Mouse (Mus musculus) spleen, embryonic (tissue): ENCODE data around the gene Clpp.

Experiments
- CTCF ChIA-PET: fragments of 350-600 bp; sonication (Branson Sonifier 250); formaldehyde crosslinking; loops from one replicate; lab custom pipeline; 2022; lab: Charles Lee

The Clpp gene

DNA sequence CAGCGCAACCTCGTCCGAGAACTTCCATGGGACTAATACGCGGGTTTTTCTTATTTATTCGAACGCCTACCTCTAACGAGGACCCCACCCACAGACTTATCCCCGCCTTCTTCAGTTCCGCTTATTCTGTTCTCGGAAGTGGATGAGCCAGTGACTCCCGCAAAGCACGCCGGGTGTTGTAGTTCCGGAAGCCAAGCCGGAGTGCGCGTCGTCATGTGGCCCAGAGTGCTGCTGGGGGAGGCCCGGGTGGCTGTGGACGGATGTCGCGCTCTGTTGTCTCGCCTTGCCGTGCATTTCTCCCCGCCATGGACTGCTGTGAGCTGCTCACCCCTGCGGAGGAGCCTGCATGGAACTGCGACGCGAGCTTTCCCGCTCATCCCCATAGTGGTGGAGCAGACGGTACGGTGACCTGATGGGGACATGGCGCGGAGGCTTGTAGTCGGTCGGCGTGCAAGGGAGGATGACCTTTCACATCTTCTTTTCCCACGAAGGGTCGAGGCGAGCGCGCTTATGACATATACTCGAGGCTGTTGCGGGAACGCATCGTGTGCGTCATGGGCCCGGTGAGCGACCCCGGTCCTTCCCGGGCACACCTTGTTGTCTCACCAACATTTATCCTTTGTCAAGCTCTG, at the start of gene Clpp:
Gene Clpp, plus strand, starts transcription at position 191 of the 632 bp plus-strand sequence.
- CTCF ChIA-PET: interaction anchor here (0.6 to 0.8 kb wide), 3 partner anchors 19 to 203 kb away, joined by 3 to 9 read pairs (median 3); no protein-coding TSS in a partner anchor

- CTCF ChIA-PET: interaction anchor here (0.7 kb wide), 1 partner anchor 15 kb away, joined by 3 read pairs; no protein-coding TSS in a partner anchor
Measured at GRCm38 (mm10) chr17:56950915-56951314, 39.2 kb upstream of the Clpp start.

GRCm38 (mm10) chr17:56952639-56953038, 37.5 kb upstream of the Clpp start:
- CTCF ChIA-PET: no interaction called here

GRCm38 (mm10) chr17:56954871-56955270, 35.2 kb upstream of the Clpp start:
- CTCF ChIA-PET: interaction anchor here (0.8 kb wide), 1 partner anchor 241 kb away, joined by 3 read pairs; no protein-coding TSS in a partner anchor

DNA sequence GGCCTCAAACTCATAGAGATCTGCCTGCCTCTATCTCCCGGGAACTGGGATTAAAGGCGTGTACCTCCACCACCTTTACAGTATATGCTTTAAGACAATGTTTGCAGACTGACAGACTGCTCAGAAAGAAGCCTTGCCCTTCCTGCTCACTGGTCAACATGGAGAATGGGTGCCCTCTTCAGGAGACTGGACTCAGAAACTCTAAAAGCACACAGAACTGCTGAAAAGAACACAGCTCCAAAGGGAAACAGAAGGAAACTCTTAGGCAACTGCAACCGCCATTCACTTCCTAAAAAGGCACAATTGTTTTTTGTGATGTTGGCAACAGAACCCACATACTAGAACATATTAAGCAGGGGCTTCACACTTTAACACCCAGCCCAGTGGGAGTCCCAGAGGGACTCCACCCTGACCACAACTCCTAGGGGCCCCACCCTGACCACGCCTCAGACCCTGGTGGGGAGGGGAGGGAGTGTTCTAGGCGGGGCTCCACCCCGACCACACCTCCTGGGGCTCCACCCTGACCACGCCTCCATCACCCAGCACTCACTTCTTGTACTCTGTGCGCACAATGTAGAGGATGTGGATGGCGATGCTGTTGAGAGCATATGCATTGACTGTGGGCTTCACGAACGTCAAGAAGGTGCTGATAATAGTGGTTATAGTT, 32.2 kb upstream of the Clpp start:
- CTCF ChIA-PET: no interaction called here

DNA sequence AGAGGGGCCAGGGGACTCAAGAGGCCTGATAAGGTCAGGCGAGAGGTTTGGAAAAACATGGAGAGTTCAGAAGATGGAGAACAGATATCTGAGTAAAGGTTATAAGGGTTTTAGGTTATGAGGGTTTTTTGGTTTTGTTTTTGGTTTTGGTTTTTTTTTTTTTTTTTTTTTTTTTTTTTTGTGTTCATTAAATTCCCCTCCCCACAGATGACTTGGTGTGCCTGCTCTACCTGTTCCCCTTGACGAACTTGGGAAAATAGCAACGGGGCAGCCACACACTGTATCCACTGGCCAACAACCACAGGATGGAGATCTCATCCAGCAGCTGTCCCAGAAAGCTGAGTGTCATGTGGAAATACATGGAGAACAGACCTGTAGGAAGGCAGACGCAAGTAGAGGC, 31.4 kb upstream of the Clpp start:
- CTCF ChIA-PET: no interaction called here

- CTCF ChIA-PET: no interaction called here
Measured at GRCm38 (mm10) chr17:56961880-56962279, 28.2 kb upstream of the Clpp start.

DNA sequence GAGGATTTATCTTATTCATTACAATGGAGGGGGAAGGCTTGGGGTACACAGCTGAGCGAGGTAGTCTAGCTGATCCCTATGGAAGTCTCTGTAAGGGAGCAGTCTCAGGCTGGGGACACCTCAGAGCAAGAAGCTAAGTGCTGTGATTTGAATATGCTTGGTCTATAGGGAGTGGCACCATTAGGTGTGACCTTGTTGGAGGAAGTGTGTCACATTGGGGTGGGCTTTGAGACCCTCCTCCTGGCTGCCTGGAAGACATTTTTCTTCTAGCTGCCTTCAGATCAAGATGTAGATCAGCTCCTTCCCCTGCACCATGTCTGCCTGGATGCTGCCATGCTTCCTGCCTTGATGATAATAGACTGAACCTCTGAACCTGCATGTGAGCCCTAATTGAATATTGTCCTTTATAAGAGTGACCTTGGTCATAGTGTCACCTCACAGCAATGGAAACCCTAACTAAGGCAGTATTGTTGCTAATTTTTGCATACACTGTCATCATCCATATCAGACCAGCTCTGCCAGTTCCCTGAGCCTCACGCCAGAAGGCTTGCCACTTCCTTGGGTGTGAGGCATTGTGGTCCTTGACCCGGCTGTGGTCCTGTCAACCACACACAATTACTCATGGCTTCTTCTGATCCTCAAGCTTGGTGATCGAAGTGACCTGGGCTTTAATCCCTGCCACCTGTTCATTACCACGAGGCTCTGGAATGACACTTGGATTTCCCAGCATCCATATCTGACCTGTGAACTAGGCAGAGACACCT, 27.3 kb upstream of the Clpp start:
- CTCF ChIA-PET: no interaction called here

- CTCF ChIA-PET: no interaction called here
Measured at GRCm38 (mm10) chr17:56963646-56964045, 26.5 kb upstream of the Clpp start.

- CTCF ChIA-PET: no interaction called here
Measured at GRCm38 (mm10) chr17:56969321-56969720, 20.8 kb upstream of the Clpp start.

- CTCF ChIA-PET: no interaction called here
Measured at GRCm38 (mm10) chr17:56970081-56970480, 20.0 kb upstream of the Clpp start.

DNA sequence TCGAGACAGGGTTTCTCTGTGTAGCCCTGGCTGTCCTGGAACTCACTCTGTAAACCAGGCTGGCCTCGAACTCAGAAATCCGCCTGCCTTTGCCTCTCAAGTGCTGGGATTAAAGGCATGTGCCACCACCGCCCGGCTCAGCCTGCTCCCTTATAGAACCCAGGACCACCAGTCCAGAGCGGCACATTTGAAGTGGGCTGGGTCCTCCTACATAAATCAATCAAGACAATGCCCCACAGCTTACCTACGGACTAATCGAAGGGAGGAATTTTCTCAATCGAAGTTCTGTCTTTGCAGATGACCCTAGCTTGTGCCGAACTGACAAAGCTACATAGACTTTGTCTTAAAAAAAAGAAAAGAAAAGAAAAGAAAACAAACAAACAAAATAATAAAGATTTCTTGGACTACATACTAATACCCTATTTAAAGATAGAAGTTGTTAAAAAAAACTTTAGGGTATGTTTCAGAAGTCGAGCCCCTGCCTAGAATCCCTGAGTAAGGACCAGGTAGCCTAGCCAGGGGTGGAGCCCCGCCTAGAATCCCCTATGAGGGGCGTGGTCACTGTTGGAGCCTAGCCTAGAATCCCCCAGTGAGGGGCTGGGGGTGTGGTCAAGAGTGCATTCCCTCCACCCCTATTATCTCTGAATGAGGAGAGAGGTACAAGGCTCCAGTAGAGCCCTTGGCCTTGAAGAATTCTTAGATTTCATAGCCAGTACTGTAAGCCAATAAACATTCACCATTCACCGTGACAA, 16.0 kb upstream of the Clpp start:
- CTCF ChIA-PET: no interaction called here

DNA sequence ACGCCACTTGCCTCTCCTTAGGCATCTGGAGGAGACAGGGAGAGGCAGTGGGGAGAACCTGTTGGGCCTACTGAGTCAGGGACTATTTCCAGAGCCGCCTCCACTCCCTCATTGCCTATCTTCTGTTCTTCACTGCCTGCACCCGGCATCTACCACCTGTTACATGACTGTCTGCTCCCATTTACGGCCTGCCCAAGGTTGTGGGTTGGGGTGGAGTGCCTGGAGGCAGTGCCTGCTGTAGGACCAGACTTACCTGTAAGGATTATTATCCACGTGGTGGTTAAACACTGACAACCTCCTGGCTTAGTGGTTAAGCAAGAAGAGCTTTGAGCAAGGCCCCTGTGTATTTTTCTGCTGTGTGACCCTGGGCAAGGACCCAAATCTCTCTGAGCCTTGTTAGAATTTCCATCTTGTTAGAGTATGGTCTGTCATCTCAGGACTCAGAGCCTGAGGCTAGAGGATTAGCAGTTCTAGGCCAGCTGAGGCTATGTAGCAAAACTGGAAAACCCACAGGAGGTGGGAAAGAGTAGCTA, 15.3 kb upstream of the Clpp start:
- CTCF ChIA-PET: no interaction called here

GRCm38 (mm10) chr17:56975391-56975790, 14.7 kb upstream of the Clpp start:
- CTCF ChIA-PET: no interaction called here

GRCm38 (mm10) chr17:56976531-56977390, 13.3 kb upstream of the Clpp start:
- CTCF ChIA-PET: no interaction called here

GRCm38 (mm10) chr17:56979524-56979923, 10.6 kb upstream of the Clpp start:
- CTCF ChIA-PET: interaction anchor here (0.5 kb wide), 1 partner anchor 20 kb away, joined by 10 read pairs; no protein-coding TSS in a partner anchor

GRCm38 (mm10) chr17:56981049-56981448, 9.1 kb upstream of the Clpp start:
- CTCF ChIA-PET: interaction anchor here (0.6 kb wide), 1 partner anchor 216 kb away, joined by 5 read pairs; no protein-coding TSS in a partner anchor

DNA sequence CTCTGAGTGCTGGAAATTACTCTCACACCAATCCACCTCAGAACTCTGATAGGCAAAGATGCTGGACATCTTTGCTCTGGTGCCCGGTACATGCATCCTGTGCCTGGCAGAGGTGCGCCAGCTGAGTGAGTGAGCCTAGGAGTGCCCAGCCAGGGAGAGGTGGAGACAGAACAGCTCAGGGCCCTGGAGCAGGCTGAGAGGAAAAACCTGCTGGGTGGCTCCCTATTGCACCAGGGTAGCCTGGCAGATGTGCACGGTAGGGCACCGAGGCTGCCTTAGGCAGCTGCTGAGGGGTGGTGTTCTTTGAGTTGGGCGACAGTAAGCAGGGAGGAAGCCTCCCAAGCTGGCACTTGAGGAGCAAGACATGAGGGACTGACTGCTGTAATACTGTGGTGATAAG, 8.1 kb upstream of the Clpp start, which contains the start of gene Acer1:
Gene Acer1, minus strand, starts transcription at position 114 of the 400 bp plus-strand sequence.
- CTCF ChIA-PET: no interaction called here

GRCm38 (mm10) chr17:56984886-56985285, 5.2 kb upstream of the Clpp start:
- CTCF ChIA-PET: no interaction called here

GRCm38 (mm10) chr17:56985656-56986055, 4.4 kb upstream of the Clpp start:
- CTCF ChIA-PET: no interaction called here
